Mouse (Mus musculus): ENCODE results near the gene Sbno2.

DNA sequence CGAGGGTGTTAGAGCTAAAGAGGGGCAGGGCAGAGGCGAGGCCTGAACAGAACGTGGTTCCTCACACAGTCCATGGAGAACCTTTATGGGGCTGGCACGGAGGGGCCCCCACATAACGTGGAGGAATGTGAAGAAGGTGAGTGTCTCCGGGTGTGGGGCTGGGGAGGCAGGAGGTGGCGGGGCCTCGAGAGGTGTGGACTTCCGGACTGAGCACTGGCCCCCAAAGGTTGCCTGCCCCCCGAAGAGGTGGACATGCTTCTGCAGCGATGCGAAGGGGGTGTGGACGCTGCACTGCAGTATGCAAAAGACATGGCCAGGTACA lies 84.1 kb downstream of the Sbno2 start:
- TF ChIP-seq CTCF (conservative IDR thresholded peaks at IDR 0.05; ENCODE audit: insufficient read depth, insufficient read length, low read depth, low read length) (no peak), POLR2A (IDR thresholded peaks at IDR 0.05; ENCODE audit: low read depth, low read length) (no peak)

Measured in kidney, adult 2 months (tissue).